Comparison of ENCODE assay signal across 18 mouse cellular contexts in the genomic region with DNA sequence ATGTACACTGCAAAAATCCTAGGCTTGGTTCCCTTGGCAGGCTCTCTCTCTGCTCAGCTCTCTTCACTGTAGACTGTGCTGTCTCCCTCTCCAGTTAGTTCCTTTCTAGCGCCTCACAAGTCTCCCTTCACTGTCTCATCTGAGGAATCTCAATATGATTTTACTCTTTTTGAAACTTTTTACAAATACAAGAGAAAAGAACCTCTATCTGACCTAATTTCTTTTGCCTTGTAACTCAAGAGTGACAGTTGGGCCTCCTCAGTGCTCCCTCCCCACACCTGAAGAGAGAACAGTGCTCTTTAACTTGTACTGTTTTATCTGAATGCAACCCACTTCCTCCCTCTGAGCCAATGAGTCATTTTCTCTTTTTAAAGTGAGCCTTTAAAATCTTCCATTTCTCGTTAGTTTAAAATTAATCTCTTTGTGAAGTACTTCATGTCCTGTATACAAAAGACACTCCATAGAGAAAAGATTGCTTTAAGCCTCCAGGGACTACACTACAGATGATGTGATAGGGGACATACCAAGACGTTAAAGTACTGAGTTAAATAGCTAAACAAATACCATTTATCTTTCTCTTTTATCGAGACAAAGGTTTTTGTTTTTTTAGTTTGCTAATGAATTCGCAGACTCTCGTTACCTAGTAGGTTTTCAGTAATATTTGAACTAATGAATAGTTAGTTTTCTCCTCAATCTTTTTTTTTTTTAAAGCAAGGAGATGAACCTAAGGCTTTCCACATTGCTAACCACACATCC. TPM values are rescaled to one million over a fixed set of nuclear protein-coding genes. Genes with fewer than 3 reads are reported as not detected.
DNase-seq lines count a peak whose midpoint lies in the region; ATAC-seq lines count a peak whose summit lies in the region.
"Had no signal": no experiment of that assay in that cellular context is flagged by ENCODE, and none has a peak within 500 bp of the region (broad histone marks: within the 10 kb centered on the region; RNA-seq: fewer than 3 reads in every experiment).

No protein-coding gene starts in this region.

- H3K27ac ChIP-seq in hindbrain, embryonic 10.5 days: no peak overlapping the region
- H3K27ac ChIP-seq: embryonic facial prominence, embryonic 10.5 days; forebrain, embryonic 10.5 days; midbrain, embryonic 13.5 days; neural tube, embryonic 12.5 days; stomach, embryonic 15.5 days had no signal

- ATAC-seq in frontal cortex, adult (ENCODE audit: low TSS enrichment): peak; percentile 95
- ATAC-seq in common myeloid progenitor, adult 5-6 weeks (replicated peaks; ENCODE audit: low read depth, poor library complexity, severe bottlenecking): 0 out of 2 replicates have a peak, but pooled peaks have one; percentile 36
- ATAC-seq: lung, postnatal 0 days; midbrain, embryonic 13.5 days had no signal

- H3K4me1 ChIP-seq in hindbrain, embryonic 10.5 days (replicated peaks): no peaks in the 10 kb centered on the region
- H3K4me1 ChIP-seq: embryonic facial prominence, embryonic 10.5 days; forebrain, embryonic 10.5 days; midbrain, embryonic 13.5 days; neural tube, embryonic 12.5 days; stomach, embryonic 15.5 days had no signal

- H3K36me3 ChIP-seq in hindbrain, embryonic 10.5 days: no peaks in the 10 kb centered on the region
- H3K36me3 ChIP-seq: embryonic facial prominence, embryonic 10.5 days; forebrain, embryonic 10.5 days; midbrain, embryonic 13.5 days; neural tube, embryonic 12.5 days; stomach, embryonic 15.5 days had no signal

- no peak overlapping the region for H3K4me3 ChIP-seq in hindbrain, embryonic 10.5 days
- H3K4me3 ChIP-seq: embryonic facial prominence, embryonic 10.5 days; forebrain, embryonic 10.5 days; midbrain, embryonic 13.5 days; neural tube, embryonic 12.5 days; stomach, embryonic 15.5 days had no signal

- 79% methylated on average over 6 of the region's 6 CpGs for WGBS in hindbrain, embryonic 10.5 days

- no peaks in the 10 kb centered on the region for H3K9me3 ChIP-seq in hindbrain, embryonic 10.5 days
- H3K9me3 ChIP-seq: embryonic facial prominence, embryonic 10.5 days; forebrain, embryonic 10.5 days; midbrain, embryonic 13.5 days; neural tube, embryonic 12.5 days; stomach, embryonic 15.5 days had no signal

- no peaks in the 10 kb centered on the region for H3K27me3 ChIP-seq in hindbrain, embryonic 10.5 days (ENCODE audit: insufficient read depth, poor library complexity, severe bottlenecking)
- H3K27me3 ChIP-seq: midbrain, embryonic 13.5 days; neural tube, embryonic 12.5 days; stomach, embryonic 15.5 days had no signal

- no peak for DNase-seq in frontal cortex, postnatal 14 days (ENCODE audit: low spot score in 2 of 2)
- DNase-seq in A20 (ENCODE audit: low read depth, low spot score): peak; percentile 18
- peak; percentile 17 for DNase-seq in right cerebral cortex, postnatal 25 days
- DNase-seq in spleen, postnatal 36 days (ENCODE audit: low spot score in 2 of 2): no peak
- DNase-seq in urinary bladder, adult 2 months (ENCODE audit: low spot score): no peak
- DNase-seq in hindbrain, embryonic 10.5 days (ENCODE audit: low spot score): no peak
- DNase-seq: adrenal gland, postnatal 36 days; cerebellum, adult 2 months; heart, postnatal 36 days; kidney, adult 18-20 months had no signal

RNA-seq across cellular contexts. Expression of gene Dmc1, which starts 27.1 kb away (rescaled TPM):
- total RNA-seq in common myeloid progenitor, adult 5-6 weeks (2017): 1.8 and 2.1 TPM in 2 replicates
- 1.2 and 1.9 TPM in 2 replicates for polyA plus RNA-seq in urinary bladder, adult 2 months (2012; rRNA removed)
- 1.2 and 1.5 TPM in 2 replicates for polyA plus RNA-seq in hindbrain, embryonic 10.5 days (2016; fragmentation: Nextera tagmentation; extraction: Ambion mirVana)
- total RNA-seq: heart, postnatal 36 days had no signal

RNA-seq across cellular contexts. Expression of gene Ddx17, which starts 31.3 kb away (rescaled TPM):
- 178 and 236 TPM in 2 replicates for total RNA-seq in common myeloid progenitor, adult 5-6 weeks (2017)
- polyA plus RNA-seq in urinary bladder, adult 2 months (2012; rRNA removed): 363 and 536 TPM in 2 replicates
- 46.9 and 50.1 TPM in 2 replicates for polyA plus RNA-seq in hindbrain, embryonic 10.5 days (2016; fragmentation: Nextera tagmentation; extraction: Ambion mirVana)

Comparison
In these comparisons a context has a peak if more than half of its experiments do, and no peak if none do; other contexts are left out.
1. DNase-seq: peak in A20 (single experiment) and right cerebral cortex, postnatal 25 days (single experiment); none in frontal cortex, postnatal 14 days (0 of 2), spleen, postnatal 36 days (0 of 2), urinary bladder, adult 2 months (single experiment) and hindbrain, embryonic 10.5 days (single experiment).